Mouse (Mus musculus): Measurements from ENCODE around the gene Olfr1242.

Gene Olfr1242

DNA sequence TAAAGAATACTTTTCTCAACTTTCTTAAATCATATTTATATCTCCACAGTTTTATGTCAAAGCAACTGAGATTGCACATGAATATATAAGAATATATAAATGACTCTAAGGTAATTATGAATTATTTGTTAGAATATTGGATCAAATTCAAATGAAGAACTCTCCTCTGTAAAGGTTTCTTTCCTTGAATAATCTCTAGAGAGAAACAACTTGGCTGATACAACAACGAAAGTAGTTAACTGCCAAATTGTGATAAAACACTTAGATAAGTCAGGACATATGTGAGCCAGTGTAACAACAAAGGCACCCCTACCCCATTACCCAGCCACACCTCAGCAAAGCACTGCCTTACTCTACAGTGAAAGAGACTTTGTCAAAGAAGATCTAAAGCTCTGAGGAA is at the start of gene Olfr1242:
Olfr1242 (minus strand) TSS at position 101 of the 400 bp plus-strand sequence.
- DNase-seq (ENCODE audit: low read depth in 1 of 2, low spot score in 2 of 2), result no peak

DNA sequence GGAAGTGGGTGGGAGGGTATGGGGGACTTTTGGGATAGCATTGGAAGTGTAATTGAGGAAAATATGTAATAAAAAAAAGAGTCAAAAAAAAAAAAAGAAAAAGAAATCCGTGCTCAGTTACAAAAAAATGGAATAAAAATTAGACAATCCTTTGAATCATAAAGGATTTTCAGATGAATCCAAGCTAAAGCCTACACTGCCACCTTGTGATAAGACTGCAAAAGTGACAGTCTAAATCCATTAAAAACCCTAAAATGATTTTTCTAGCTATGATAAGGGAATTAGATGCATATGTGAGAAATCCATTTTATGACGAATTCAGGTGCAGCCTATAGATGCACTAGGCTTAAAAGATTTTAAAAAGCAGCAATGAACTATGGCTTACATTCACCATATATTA is 46.4 kb upstream of the Olfr1242 start:
- no peak for DNase-seq (ENCODE audit: low read depth in 1 of 2, low spot score in 2 of 2)

DNA sequence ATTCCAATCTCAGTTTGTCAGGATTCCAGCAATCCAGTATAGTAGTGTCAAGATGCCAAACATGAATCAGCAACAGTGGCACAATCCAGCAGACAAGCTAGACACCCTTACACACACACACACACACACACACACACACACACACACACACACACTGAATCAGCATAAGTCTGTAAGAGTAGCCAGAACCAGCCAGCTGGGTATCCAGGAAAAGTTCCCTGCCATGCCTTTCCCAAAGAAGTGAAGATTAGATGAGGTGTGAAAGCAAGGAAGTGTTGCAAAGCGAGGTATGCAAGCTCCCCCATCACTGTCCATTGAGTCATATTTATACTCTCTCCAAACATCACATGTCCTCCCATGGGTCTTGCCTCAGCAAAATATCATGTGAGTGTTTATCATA is 41.8 kb upstream of the Olfr1242 start:
- no peak for DNase-seq (ENCODE audit: low read depth in 1 of 2, low spot score in 2 of 2)

DNA sequence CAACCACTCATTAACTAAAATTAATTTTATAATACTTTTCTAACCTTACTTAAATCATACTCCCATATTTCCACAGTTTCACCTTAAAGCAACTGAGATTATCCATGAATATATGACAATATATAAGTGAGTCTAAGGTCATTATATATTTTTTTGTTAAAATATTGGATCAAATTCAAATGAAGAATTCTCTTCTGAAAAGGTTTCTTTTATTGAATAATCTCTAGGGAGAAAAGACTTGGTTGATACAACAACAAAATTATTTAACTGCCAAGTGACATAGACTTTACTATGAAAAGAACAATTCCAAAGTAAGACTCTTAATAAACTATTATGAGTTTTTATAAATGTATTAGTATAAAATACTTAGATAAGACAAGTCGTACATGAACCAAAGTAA is 33.3 kb upstream of the Olfr1242 start, which contains the start of gene Olfr1243:
Olfr1243 (minus strand) TSS at position 101 of the 400 bp plus-strand sequence.
- no peak for DNase-seq (ENCODE audit: low read depth in 1 of 2, low spot score in 2 of 2)

DNA sequence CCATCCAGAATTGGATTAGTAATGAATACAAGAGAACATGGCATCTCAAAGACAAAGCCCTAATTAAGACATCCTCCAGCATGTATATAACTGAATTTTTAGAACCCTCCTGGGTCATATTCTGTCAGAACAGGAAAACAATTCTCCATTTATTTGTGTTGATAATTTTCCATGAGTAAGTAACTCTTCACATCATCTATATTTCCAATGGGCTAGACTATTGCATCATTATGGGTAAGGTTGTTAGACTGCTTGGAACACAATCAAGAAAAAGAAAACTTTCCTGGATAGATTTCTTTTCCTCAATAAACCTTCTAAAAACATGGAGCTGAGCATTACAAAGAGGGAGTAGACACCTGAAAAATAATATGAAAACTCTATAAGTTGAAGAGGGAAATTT is 11.1 kb downstream of the Olfr1242 start, which contains the start of gene Olfr1241:
Olfr1241 (minus strand) TSS at position 101 of the 400 bp plus-strand sequence.
- DNase-seq (ENCODE audit: low read depth in 1 of 2, low spot score in 2 of 2), result no peak

DNA sequence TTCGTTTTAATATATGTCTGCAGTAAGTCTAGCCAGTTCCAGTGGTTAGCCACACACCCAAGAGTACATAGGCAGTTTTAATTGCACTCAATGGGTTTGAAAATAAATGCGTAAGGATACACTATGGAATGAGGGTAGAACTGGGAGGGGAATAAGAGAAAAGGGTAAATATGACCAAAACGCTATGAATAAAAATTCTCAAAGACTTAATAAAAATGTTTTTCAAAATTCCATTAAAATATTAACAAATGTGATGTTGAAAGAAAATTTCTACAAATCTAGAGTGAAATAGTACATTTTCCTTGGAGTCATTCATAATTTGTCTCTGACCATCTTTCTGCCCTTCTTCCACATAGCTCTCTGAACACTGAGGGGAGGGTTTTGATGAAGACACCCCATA is 55.2 kb downstream of the Olfr1242 start, which contains the start of gene Olfr1240:
Olfr1240 (minus strand) TSS at position 101 of the 400 bp plus-strand sequence.
- no peak for DNase-seq (ENCODE audit: low read depth in 1 of 2, low spot score in 2 of 2)

Data from monocyte, adult 2 months (primary cell).